Mouse (Mus musculus) G1E (cell line): ENCODE data around the gene Rnf167.

Experiments
- CTCF ChIP-seq: IDR thresholded peaks from 2 replicates; pipeline ENCODE4 v1.5.1; 2012; ENCODE audit warnings: low read depth, low read length, inconsistent platforms, mixed read lengths
- GATA1 ChIP-seq: IDR thresholded peaks from 2 replicates; pipeline ENCODE4 v1.6.1; 2012; ENCODE audit warnings: borderline replicate concordance, low read length, inconsistent platforms, mixed read lengths
- TAL1 ChIP-seq: conservative IDR thresholded peaks from 2 replicates; pipeline ENCODE4 v1.6.1; 2012; ENCODE audit warnings: low read depth, low read length, inconsistent platforms, mixed read lengths

GRCm38 (mm10) chr11:70608381-70609066 lies 38.5 kb upstream of the Rnf167 start:
- no peak for TF ChIP-seq TAL1
- peak; percentile 2; the same call in 1 of the 2 replicates for TF ChIP-seq CTCF
- TF ChIP-seq GATA1: no peak
